Mouse (Mus musculus) splenic B cell, adult 2 months (primary cell): ENCODE measurements around the gene Dock1.

Source experiments
- DNase-seq: peaks from one replicate; pipeline ENCODE4 v3.0.0-alpha.2; 2011; ENCODE audit warnings: low read depth, low spot score
- H3K27me3 ChIP-seq: 2 replicates; pipeline ENCODE4 v1.6.1; 2012; ENCODE audit warnings: mild to moderate bottlenecking, low read length, moderate library complexity, mixed read lengths; ENCODE audit not compliant: control insufficient read depth, poor library complexity, insufficient read depth, severe bottlenecking
- H3K36me3 ChIP-seq: 2 replicates; pipeline ENCODE4 v1.6.1; 2012; ENCODE audit warnings: mild to moderate bottlenecking, low read length, moderate library complexity, mixed read lengths; ENCODE audit not compliant: control insufficient read depth, poor library complexity, insufficient read depth, severe bottlenecking

The Dock1 gene

DNA sequence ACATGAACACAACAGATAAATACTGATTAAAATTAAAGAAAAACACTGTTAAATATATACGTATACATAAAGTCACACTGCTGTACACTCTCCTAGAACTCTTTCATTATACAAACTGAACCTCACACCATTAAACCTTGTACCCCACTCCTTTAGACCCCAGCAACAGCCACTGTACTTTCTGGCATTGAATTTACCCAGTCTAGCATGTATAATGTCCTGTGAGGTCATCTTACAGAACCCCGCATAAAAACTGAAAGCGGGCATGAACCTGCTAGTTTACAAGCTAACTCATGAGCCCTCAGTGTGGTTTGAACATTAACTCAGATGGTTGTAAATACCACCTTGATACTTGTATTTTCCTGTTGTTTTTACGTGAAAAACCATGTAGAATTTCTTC is 489.2 kb downstream of the Dock1 start:
- Histone ChIP-seq H3K36me3 (no peaks in the 10 kb centered on the region), H3K27me3 (no peaks in the 10 kb centered on the region)
- DNase-seq = no peak

DNA sequence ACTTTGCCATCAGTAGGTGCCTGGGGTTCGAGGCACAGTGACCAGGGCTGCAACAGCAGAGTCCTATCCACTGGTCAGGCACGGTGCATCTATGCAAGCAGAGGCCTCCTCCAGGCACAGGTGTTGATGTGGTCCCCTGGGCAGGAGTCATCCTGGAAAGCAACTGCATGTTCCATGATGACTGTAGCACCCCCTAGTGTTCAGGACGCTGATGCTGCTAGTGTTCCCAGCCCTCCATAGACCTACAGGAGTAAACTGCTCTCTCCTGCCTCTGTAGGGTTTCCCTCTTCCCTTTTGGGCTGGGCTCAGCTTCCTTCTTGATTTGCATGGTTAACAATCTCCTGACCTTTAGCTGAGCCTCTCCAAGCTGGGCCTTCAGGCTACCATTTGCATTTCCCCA is 494.7 kb downstream of the Dock1 start:
- no peak for DNase-seq
- Histone ChIP-seq H3K27me3 (no peaks in the 10 kb centered on the region), H3K36me3 (no peaks in the 10 kb centered on the region)

DNA sequence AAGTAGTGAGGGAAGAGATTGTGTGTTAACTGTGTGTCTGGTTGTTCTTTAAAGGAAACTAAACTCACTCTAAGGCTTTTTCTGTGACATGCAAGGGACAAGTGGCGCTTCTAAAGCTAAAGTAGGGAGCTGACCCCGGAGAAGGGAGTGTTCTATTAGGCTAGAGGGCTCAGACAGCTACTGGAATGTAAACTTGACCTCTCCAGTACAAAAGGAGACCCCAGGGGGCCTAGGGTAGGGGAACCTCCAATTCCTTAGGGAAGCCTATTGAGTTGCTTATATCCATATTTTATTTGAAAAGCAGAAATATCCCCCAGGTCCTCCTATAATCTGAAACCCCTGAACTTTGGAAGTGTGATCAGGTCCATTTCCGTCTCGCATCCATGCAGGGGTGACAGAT is 499.5 kb downstream of the Dock1 start:
- no peak for DNase-seq
- Histone ChIP-seq H3K36me3 (no peaks in the 10 kb centered on the region), H3K27me3 (no peaks in the 10 kb centered on the region)

DNA sequence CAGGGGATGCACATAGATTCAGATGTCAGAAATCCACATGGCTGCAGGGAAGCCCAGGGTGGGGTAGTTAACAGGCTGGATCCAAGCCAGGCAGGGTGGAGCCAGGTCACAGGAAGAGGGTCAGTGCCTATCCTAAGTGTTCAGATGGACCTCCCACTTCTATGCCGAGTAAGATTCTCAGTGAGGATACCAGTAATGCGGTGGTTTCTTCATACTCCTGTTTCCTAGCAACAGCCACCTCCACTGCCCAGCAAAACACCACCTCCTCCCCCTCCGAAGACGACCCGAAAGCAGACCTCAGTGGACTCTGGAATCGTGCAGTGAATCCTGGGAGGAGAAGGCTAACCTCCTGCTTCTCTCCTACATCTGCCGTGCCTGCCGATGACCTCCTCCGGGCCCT is 501.8 kb downstream of the Dock1 start:
- Histone ChIP-seq H3K36me3 (no peaks in the 10 kb centered on the region), H3K27me3 (no peaks in the 10 kb centered on the region)
- no peak for DNase-seq

DNA sequence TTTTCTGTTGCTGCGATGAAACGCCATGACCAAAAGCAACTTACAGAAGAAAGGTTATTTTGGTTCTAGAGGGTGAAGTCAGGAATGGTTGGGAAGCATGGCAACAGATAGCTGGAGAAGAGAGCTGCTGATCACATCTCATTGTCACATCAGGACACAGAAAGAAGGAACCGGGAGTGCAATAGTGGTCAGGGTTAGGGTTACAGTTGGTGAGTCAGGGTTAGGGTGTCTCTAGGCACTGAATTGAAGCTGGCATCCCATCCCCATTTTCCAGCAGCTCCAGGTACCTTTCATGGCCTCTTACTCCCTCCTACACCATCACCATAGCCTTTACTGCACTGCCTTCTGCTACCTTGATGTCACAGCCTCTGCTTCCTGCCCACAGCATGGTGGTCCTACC is 523.7 kb downstream of the Dock1 start:
- no peaks in the 10 kb centered on the region for H3K27me3 ChIP-seq
- H3K36me3 ChIP-seq = no peaks in the 10 kb centered on the region
- no peak for DNase-seq

DNA sequence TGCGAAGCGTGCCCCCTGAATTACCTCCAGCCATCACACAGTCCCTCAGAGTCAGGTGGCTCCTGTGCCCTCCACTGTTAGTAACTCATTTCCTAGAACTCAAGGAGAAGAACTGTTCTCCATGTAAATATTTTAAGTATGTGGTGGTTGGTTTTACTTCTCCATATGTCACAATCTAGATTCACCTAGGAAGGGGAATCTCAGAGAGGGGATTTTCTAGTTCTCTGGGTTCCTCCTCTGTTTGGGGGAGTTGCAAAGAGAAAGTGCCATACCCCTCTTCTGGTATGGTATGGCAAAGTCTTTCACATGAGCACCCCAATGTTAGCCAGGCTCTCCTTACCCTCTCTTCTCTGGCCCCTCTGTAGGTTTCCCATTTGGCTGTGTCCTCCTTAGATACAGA is 525.2 kb downstream of the Dock1 start:
- H3K36me3 ChIP-seq = no peaks in the 10 kb centered on the region
- no peak for DNase-seq
- H3K27me3 ChIP-seq = no peaks in the 10 kb centered on the region

DNA sequence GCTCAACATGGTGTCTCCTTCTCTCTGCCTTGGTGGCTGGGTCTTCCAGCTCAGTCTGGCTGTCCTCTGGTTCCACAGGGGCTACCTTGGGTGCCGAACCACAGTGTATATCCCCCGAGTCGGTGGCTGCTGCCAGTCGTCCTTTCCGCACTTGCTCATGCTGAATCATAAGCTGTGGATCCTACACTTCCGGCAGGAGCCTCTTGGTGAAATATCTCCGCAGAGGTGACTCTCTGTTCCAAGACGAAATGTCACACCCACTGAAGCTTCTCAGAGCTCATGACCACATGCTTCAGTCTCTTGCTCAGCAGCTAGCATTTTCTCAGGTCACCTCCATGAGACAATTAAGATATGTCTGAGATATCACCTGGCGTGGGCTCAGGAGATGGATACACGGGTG is 526.4 kb downstream of the Dock1 start:
- DNase-seq = no peak
- Histone ChIP-seq H3K36me3 (no peaks in the 10 kb centered on the region), H3K27me3 (no peaks in the 10 kb centered on the region)

DNA sequence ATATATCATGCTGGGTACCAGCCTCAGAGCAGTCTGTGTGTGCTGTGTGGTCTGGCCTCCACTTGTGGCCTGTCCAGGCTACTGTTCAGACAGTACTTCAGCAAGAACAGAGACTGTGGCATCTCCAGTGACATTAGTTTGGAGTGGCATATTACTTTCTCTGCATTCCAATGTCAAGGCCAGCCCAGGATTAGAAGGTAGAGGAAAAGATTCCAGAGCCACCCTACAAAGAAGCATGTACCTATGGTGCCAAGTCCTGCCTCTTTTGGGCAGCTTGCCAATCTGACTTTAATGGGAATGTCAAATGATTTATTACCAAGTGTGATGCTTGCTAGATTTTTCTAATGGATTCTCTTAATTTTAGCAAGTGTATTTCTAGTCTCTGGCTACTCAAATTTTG is 533.5 kb downstream of the Dock1 start:
- H3K36me3 ChIP-seq = no peaks in the 10 kb centered on the region
- no peaks in the 10 kb centered on the region for H3K27me3 ChIP-seq
- no peak for DNase-seq

DNA sequence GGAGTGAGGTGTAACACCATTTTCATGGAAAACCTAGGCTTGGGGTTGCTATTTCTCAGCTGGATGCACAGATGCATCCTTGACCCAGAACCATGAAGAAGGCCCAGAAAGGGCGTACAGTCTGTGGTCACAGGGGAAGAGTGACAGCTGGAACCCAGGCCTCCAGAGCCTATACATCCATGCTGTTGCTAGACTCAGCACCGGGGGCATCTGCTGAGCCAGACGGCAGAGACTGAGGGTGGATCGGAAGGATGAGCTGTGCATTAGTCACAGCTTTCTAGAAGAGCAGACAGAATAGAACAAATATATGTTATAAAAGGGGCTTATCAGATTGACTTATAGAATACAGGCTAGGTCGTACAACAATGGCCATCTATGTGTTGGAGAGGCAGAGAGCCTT is 534.7 kb downstream of the Dock1 start:
- DNase-seq = no peak
- Histone ChIP-seq H3K27me3 (no peaks in the 10 kb centered on the region), H3K36me3 (no peaks in the 10 kb centered on the region)

DNA sequence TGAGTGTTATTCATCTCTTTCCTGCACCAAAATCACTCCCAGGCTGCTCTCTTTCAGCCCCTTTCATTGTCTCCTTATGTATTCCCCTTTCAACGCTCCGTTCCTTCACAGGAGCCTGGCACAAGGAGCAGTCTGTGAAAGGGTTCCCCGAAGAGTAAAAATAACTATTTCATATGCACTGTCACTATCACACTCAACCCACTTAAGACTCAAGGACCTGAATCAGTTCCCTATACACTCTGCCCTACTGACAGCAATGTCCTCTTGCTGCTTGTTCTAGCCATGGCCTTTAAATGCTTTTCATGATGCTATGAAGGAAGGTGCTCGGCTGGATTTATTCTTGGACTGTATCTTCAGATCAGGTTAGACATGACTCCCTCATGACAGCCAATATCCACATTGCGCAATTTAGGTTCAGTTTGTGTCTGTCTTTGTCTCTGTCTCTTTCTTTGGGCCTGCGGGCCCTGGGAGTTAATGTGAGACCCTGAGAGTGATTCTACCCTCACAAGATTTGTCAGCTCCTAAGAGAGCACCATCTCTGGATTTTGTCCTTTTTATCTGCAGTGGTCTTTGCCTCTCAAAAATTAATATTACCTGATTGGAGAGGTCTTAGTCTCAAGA is 538.6 kb downstream of the Dock1 start:
- no peaks in the 10 kb centered on the region for H3K36me3 ChIP-seq
- no peak for DNase-seq
- H3K27me3 ChIP-seq = no peaks in the 10 kb centered on the region

DNA sequence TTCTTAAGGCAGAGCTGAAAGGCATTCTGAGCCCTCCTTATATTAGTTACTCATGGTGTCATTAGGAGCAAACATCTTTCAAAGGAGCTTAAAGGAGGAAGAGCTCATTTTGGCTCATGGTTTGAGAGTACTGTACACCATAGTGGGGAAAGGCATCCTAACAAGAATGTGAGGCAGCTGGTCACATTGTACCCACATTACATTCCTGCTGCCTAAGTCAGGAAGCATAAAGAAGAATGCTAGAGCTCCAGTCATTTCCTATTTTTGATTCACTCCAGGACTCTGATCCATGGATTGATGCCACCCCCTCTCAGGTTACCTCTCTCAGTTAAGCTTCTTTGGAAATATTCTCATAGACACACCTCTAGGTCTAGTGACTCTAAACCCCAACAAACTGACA is 539.8 kb downstream of the Dock1 start:
- no peak for DNase-seq
- Histone ChIP-seq H3K27me3 (no peaks in the 10 kb centered on the region), H3K36me3 (no peaks in the 10 kb centered on the region)

DNA sequence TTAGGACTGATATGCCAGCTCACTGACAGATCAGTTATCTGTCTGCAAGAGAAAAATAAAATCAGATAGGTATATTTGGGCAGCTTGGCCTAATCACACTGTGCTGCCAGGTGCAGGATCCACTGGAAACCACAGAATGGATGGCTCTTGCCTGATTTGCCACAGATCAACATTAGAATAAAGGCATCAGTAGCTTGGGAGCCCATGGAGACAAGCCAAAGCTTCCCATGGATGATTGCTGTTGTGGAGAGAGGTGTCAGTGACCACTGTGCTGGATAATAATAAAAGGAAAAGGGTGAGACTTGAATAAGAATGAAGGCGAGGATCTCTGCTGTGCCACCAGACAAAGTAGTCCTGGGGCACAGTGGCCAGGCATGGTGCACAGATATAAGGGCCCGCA is 540.4 kb downstream of the Dock1 start:
- Histone ChIP-seq H3K27me3 (no peaks in the 10 kb centered on the region), H3K36me3 (no peaks in the 10 kb centered on the region)
- no peak for DNase-seq

DNA sequence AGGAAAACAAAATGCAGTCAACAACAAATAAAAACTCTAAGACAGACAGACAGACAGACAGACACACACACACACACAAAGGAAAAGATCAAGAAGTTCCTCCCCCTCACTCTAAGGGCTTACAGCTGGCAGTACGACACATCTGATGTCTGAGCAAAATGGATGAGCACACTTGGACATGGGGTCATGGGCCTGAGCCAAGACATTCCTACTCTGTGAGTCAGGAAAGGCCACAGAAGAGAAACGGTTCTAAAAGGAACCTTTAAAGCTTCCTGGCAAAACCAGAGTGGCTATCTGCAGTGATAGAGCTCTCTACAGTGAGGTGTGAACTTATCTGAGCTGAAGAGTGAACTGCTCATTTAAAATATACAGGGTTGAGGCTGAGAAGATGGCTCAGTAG is 542.1 kb downstream of the Dock1 start:
- no peak for DNase-seq

DNA sequence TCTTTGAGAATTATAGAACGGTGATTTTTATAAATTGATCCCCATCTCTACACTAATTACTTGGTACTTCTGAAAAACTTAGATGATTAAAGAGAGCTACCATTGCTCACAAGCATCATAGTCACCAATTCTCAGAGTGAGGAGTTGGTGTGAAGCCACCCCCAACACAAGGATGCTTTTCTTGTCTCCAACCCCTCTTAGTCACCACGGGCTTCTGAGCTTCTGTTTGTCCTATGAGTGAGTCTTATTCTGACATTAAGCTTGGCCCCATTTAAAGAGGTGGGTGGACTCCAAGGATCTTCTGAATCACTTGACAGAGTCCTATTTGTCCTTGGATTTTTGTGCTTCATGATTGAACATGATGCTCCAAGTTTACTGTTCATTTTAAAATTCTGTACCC is 551.0 kb downstream of the Dock1 start:
- DNase-seq = no peak
- Histone ChIP-seq H3K36me3 (no peaks in the 10 kb centered on the region), H3K27me3 (no peaks in the 10 kb centered on the region)

More for the DNA sequence above, 542.1 kb downstream of the Dock1 start:
- no peaks in the 10 kb centered on the region for H3K27me3 ChIP-seq
- H3K36me3 ChIP-seq = no peaks in the 10 kb centered on the region
